ENCODE assay signal across 24 mouse cellular contexts in the genomic region with DNA sequence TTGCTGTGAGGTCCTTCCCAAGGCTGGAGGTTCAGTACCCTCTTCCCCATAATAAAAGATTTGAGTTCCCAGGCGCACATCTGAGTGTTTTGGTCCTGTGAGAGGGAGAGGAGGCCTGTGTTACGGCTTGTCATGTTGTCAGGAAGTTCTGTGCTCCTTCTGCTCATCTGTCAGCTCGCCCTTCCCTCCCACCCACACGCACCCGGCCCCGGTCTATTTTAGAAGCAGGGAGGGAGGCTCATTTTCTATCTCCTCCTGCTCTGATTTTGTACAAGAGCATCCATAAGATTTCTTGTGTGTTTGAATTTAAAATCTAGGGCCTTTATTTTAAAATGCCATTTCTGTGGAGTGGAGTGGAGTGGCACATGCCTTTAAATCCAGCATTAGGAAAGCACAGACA. TPM values are rescaled to one million over a fixed set of nuclear protein-coding genes. Genes with fewer than 3 reads are reported as not detected.
DNase-seq lines count a peak whose midpoint lies in the region; ATAC-seq and TF ChIP-seq lines count a peak whose summit lies in the region.
"Had no signal": no experiment of that assay in that cellular context is flagged by ENCODE, and none has a peak within 500 bp of the region (broad histone marks: within the 10 kb centered on the region; RNA-seq: fewer than 3 reads in every experiment).

No protein-coding gene starts in this region.

- H3K4me2 ChIP-seq in forebrain, embryonic 16.5 days (ENCODE audit: low read length), result no peak overlapping the region
- H3K4me2 ChIP-seq: heart, embryonic 11.5 days; hindbrain, embryonic 15.5 days; limb, embryonic 15.5 days; liver, embryonic 15.5 days; neural tube, embryonic 15.5 days had no signal

- intact Hi-C loops in left cerebral cortex, postnatal 36 days (cut with DNase I), result loop anchor here (5.0 kb wide), 1 partner anchor 156 kb away; the partner anchor contains the start of genes Ccdc103 and Eftud2

- H3K27ac ChIP-seq in layer of hippocampus, adult 2 months, result peak overlapping the region; percentile 91
- H3K27ac ChIP-seq in forebrain, embryonic 16.5 days (ENCODE audit: low read length), result no peak overlapping the region
- H3K27ac ChIP-seq: hindbrain, embryonic 15.5 days; limb, embryonic 15.5 days; liver, embryonic 15.5 days; macrophage; midbrain, embryonic 10.5 days; neural tube, embryonic 15.5 days had no signal

- peak overlapping the region; percentile 17; the same call in 1 of the 2 replicates for H3K4me3 ChIP-seq in layer of hippocampus, adult 2 months
- no peak overlapping the region for H3K4me3 ChIP-seq in forebrain, embryonic 16.5 days (replicated peaks; ENCODE audit: low read length)
- H3K4me3 ChIP-seq: hindbrain, embryonic 15.5 days; limb, embryonic 15.5 days; liver, embryonic 15.5 days; midbrain, embryonic 10.5 days; neural tube, embryonic 15.5 days had no signal

- peaks cover 2% of the 10 kb centered on the region; the same call in 1 of the 2 replicates for H3K4me1 ChIP-seq in forebrain, embryonic 16.5 days (replicated peaks; ENCODE audit: control insufficient read depth, insufficient read depth, low read length)
- H3K4me1 ChIP-seq: hindbrain, embryonic 15.5 days; limb, embryonic 15.5 days; midbrain, embryonic 10.5 days had no signal

- no peaks in the 10 kb centered on the region for H3K9me3 ChIP-seq in forebrain, embryonic 16.5 days (ENCODE audit: control insufficient read depth, low read length)
- H3K9me3 ChIP-seq: hindbrain, embryonic 15.5 days; limb, embryonic 15.5 days; liver, embryonic 15.5 days; midbrain, embryonic 10.5 days; neural tube, embryonic 15.5 days had no signal

- no peak for TF ChIP-seq CTCF in layer of hippocampus, adult 2 months (conservative IDR thresholded peaks at IDR 0.05)

- DNase-seq in layer of hippocampus, adult 2 months (ENCODE audit: low spot score in 2 of 2), result peak; percentile 57 to 66
- no peak for DNase-seq in layer of hippocampus, adult 9-10 months (ENCODE audit: low spot score)
- peak; percentile 57 for DNase-seq in frontal cortex, postnatal 36 days (ENCODE audit: low spot score in 2 of 2)
- peak; percentile 51 to 70 for DNase-seq in left cerebral cortex, postnatal 36 days (ENCODE audit: low spot score in 2 of 2)
- DNase-seq in right cerebral cortex, postnatal 25 days, result peak; percentile 55
- no peak for DNase-seq in thymus, postnatal 4 days
- DNase-seq: adrenal gland, adult 2 months; cerebellum, adult 11-12 months; cerebellum, postnatal 36 days; gastrocnemius, postnatal 10 days; heart, adult 11 months; kidney, adult 2 months; kidney, postnatal 10 days had no signal

- no peaks in the 10 kb centered on the region for H3K27me3 ChIP-seq in forebrain, embryonic 16.5 days (replicated peaks; ENCODE audit: control insufficient read depth, insufficient read depth, low read length)
- H3K27me3 ChIP-seq: hindbrain, embryonic 15.5 days; limb, embryonic 15.5 days; liver, embryonic 15.5 days; neural tube, embryonic 15.5 days had no signal

- ATAC-seq in megakaryocyte progenitor cell, adult 5-6 weeks (replicated peaks; ENCODE audit: poor library complexity), result no peak
- ATAC-seq in forebrain, embryonic 16.5 days, result no peak
- ATAC-seq: forebrain, embryonic 14.5 days; lung, postnatal 0 days had no signal

- no peaks in the 10 kb centered on the region for H3K36me3 ChIP-seq in forebrain, embryonic 16.5 days (ENCODE audit: control insufficient read depth, insufficient read depth)
- H3K36me3 ChIP-seq: hindbrain, embryonic 15.5 days had no signal

- no peak overlapping the region for H3K9ac ChIP-seq in forebrain, embryonic 16.5 days (replicated peaks; ENCODE audit: low read depth, low read length)
- H3K9ac ChIP-seq: hindbrain, embryonic 15.5 days; limb, embryonic 15.5 days; liver, embryonic 15.5 days; neural tube, embryonic 15.5 days had no signal

- WGBS in forebrain, embryonic 16.5 days, result 88% methylated on average over 6 of the region's 6 CpGs

RNA-seq across cellular contexts. Expression of gene Dcakd, which starts 9.9 kb away (rescaled TPM):
- 10 to 100 TPM; 77.1 to 80.3 TPM for total RNA-seq in layer of hippocampus, adult 2 months (2021)
- total RNA-seq in left cerebral cortex, postnatal 36 days (2021), result 10 to 100 TPM; 49.7 to 55.1 TPM
- 27.7 and 27.9 TPM in 2 replicates for total RNA-seq in megakaryocyte progenitor cell, adult 5-6 weeks (2015)
- 17.5 and 24.2 TPM in 2 replicates for total RNA-seq in megakaryocyte progenitor cell, adult 5-6 weeks (2017)
- polyA plus RNA-seq in forebrain, embryonic 16.5 days (2015; fragmentation: Nextera tagmentation; extraction: Ambion mirVana), result 162 and 166 TPM in 2 replicates

RNA-seq across cellular contexts. Expression of gene Nmt1, which starts 10.0 kb away (rescaled TPM):
- 100 to 1,000 TPM; 169 to 173 TPM for total RNA-seq in layer of hippocampus, adult 2 months (2021)
- 100 to 1,000 TPM; 126 to 127 TPM for total RNA-seq in left cerebral cortex, postnatal 36 days (2021)
- total RNA-seq in megakaryocyte progenitor cell, adult 5-6 weeks (2015), result 38.8 and 39.5 TPM in 2 replicates
- total RNA-seq in megakaryocyte progenitor cell, adult 5-6 weeks (2017), result 44.8 and 45.1 TPM in 2 replicates
- 31.7 and 37.2 TPM in 2 replicates for polyA plus RNA-seq in forebrain, embryonic 16.5 days (2015; fragmentation: Nextera tagmentation; extraction: Ambion mirVana)

Comparison
In these comparisons a context has a peak if more than half of its experiments do, and no peak if none do; other contexts are left out.
1. DNase-seq: peak in layer of hippocampus, adult 2 months (2 of 2), frontal cortex, postnatal 36 days (2 of 2), left cerebral cortex, postnatal 36 days (2 of 2) and right cerebral cortex, postnatal 25 days (single experiment); none in layer of hippocampus, adult 9-10 months (single experiment) and thymus, postnatal 4 days (single experiment).